Mouse (Mus musculus): Measurements from ENCODE around the gene Hdac4.

Gene Hdac4

DNA sequence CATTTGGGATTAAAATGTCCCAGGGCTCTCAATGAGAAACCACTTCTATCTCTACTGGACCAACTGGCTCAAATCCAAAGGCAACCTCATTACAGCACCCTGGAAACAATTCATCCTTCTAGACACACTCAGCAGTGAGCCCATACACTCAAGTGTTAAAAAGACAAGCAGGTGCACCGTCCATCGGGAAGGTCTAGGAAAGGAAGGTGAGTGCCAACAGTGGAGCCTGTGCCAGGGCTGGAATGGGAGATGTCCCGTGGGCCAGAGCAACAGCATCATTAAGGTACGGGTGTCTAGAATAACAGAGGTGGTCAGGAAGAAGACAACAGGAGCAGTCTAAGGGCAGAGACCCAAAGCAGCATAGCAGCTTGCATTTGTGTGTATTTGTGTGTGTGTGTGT, 173.5 kb downstream of the Hdac4 start:
- DNase-seq (ENCODE audit: low spot score), result no peak

DNA sequence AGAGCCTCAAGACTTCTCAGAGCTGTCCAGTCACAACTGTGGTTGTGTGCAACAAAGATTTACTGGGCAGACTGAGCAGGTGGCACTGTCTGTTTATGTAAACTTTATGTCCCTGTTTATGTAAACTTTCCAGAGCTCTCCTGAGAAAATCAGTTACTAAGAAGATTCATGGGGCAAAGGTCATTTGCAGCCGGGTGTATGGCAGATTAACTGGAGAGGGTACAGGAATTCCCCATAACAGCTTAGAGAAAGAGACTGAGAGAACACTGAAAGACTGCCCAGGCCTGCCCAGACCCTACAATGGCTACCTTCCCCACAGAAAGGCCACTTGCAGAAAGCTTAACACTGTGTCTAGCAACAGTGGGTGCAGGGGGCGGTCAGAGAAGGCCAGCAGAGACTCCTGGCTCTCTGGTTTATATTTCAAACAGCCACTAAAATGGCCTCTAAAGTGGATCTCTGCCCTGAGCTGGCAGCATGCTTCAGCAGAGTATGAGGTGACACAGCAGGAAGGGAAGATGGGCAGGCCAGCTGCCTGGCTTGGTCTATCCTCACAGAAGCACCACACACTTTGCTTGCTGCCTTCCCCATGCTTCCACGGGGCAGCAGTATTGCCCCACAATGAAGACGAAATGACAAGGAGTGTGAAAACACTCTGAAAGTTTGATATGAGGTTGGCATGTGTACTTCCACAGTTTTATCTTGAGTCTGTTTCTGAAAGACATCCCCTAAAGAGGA, 179.4 kb downstream of the Hdac4 start:
- no peak for DNase-seq (ENCODE audit: low spot score)

DNA sequence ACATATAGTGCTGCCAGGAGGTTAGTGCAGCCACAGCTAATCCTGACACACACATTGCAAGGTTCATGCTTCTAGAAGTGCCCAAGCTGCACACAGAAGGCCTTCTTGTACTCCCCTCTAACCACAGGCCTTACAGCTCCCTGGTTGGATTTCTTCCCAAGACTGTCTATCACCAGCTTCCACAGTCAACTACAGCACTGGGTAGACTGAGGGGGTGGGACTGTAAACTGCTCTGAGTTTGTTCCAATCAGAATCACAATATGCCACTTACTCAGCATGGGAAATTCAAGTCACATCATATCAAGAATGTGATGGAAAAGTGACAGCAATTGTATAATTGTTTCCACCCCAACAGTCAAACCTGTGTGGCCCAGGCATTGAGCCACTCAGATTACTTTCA, 180.2 kb downstream of the Hdac4 start:
- DNase-seq (ENCODE audit: low spot score), result no peak

DNA sequence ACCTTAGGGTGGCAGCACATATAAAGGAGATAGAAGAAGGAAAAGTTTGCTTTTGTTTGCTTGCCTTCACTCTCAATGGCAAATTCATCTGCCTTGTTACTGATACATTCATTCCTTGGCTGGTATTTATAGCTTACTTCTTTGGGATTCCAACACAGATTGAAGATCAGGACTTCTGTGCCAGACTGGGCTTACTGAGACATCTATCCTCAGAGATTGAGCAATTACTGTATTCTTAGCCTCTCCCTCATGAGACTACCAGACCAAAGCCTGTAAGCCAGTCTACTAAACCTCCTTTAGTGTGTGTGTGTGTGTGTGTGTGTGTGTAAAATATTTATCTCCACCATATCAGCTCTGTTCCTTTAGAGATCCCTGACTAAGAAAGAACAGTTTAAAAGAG, 181.0 kb downstream of the Hdac4 start:
- no peak for DNase-seq (ENCODE audit: low spot score)

DNA sequence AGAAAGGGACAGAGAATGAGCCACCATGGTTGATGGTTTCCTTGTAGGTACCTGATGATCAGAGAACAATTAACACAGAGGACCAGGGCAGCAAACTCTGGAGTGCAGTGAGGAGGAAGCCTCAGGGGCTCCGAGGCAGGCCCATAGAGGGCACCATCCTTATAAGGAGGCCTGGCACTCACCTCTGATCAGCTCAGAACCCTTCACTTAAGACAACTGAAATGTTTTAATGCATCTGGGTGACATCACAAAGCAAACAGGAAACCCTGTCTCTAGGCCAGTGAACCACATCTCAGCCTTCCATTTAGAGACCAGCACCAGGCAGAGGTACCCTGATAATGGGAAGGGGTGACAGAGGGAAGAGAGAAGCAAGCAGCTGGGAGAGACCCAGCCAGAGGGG, 188.8 kb downstream of the Hdac4 start:
- DNase-seq (ENCODE audit: low spot score), result peak; percentile 44

DNA sequence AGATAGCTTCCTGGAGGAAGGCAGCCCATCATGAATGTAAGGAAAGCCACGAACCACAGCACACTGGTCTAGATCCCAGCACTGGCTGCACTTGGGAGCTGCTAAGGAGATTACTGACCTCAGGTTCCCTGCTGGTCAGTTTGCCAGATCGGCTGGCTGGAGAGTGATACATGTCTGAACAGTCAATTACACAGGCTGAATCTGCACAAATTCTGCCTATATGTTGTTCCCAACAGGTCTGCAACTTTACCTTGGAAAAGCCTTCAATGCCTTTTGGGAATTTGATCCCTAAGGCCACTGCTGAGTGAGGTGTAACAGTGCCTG, 189.9 kb downstream of the Hdac4 start:
- no peak for DNase-seq (ENCODE audit: low spot score)

DNA sequence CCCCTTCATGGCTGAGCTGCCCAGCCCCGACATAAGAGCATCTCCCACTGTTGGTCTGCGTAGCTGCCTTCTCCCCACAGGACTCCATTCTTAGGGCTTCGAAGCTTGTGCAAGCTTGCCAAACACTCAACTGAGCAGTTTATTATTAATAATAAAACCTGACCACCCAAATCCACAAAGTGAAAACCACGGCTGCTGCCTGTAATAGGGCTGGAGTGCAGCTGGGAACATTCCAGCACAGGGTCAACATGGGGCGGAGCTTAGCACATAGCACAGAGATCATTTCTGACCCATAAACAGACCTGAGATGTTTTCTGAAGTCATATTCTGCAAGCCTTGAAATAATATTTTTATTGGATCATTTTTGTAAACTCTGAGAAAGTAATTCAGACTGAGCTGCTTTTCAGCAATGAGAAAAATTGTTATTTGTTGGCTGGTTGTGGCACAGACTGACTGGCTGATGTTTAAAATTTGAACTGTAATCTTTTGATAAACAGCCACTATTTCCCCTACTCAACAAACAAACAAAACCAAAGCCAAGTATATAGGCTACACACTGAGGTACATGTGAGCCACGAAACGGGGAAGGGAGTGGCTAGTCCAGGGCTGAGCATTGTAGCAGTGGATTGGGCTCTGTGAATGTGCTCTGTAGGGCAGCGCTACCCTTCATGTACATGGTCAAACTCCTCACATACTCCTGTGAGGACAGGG, 190.4 kb downstream of the Hdac4 start:
- no peak for DNase-seq (ENCODE audit: low spot score)

DNA sequence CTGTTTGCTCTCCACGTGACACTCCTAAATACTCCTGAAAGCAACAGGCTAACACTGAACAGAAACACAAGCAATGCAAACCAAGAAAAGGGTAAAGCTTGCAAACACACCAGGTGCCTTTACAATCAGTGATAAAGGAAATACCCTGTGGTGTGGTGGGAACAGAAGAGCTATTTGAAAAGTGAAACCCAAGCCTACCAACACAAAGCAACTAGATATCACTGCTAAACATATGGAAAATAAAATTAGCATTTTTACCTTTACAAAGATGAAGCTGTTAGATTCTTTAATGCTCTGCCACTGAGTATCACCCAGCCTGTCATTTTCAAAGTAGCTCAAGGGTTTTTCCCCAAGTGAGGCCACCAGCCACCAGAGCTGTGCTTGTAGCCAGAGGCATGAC, 191.4 kb downstream of the Hdac4 start:
- no peak for DNase-seq (ENCODE audit: low spot score)

DNA sequence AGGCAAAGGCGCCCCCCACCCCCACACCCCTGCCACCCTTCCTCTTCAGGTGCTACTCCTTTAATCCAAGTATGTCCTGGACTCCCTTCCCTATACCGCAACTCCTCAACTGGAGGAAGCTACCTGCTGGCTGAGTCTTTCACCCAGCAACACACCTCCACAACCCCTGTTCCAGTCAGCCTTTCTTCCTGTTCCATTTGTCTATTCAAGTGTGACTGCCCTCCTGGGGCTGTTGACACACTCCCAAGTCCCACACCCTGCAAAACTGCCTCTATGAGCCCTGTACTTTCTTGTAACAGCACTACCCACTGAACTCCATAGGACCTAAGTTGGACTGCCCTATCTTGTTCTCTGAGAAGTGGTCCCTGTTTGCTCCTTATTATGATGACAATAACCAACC, 195.3 kb downstream of the Hdac4 start:
- DNase-seq (ENCODE audit: low spot score), result no peak

DNA sequence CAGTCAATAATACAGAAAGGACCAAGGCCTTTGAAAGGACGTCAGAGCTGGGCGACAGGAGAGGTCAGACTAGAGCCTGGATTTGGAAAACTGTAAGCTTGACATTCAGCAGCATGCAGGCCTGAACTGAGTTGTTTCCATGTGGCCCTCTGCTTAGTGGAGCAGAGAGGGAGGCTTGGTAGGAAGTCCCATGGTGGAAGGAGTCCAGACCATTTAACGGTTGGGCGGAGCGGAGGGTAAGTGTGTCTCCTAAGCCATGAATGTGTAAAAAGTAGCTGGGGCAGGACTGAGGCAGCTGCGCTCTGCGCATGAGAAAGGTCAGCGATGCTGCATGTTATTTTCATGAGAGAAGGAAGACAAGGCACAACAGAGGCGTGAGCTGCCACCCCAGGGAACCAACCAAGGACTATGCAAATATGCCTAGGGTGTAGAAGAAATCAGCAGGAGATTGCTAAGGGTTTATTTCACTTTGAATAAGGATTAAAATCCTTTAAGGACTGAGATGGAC, 201.8 kb downstream of the Hdac4 start:
- DNase-seq (ENCODE audit: low spot score), result no peak

DNA sequence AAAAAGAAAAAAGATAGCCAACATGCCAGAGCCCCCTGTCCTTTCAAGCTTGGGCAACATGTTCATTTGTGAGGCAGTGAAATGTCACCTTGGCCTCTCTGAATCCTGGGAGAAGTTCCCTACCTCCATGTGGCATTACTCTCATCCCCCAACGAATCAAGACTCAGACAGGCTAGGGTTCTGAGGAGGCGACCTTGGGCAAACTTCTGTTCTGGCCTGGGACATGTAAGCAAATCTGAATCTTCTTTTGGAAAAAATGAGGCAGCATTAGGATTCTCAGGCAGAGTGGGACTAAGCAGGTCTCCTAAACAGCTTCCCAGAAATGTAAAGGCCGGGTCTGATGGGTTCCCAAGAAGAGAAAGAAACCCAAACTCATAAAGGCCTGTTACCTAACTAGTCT, 202.8 kb downstream of the Hdac4 start:
- no peak for DNase-seq (ENCODE audit: low spot score)

DNA sequence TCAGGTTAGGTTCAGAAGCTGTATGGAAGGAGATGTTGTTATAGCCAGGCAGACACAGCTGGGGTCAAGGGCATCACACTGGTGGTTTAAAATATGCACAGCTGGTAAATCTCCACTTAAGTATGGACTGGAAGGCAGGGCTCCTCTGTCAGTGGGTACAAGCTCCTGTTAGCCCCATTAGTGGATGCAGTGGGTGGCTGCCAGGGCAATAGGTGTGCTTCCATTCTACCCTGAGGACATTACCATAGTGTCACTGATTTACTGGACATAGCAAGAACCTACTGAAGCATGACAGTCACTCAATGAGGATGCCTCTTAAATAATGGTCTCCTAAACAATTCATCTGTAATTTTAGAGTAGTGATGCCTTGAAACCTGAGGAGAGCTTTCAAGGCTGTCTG, 203.9 kb downstream of the Hdac4 start:
- no peak for DNase-seq (ENCODE audit: low spot score)

DNA sequence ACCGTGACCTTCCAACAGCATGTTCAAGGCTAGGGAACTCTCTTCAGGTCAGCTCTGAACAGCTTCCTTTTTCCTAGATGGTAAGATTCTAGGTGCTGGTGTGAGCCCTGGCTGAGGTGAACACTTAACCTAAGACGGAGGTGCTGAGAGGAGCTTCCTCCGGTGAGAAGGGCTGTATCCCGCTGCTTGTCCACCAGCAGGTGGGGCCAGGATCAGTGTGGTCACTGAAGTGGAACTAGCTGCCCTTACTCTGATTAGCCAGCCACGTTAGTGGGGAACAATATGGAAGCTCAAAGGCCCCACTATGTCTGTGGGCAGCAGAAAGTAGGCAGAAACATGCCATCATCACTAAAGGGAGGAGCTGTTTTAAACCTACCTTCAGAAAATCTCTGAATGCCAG, 204.6 kb downstream of the Hdac4 start:
- DNase-seq (ENCODE audit: low spot score), result no peak

DNA sequence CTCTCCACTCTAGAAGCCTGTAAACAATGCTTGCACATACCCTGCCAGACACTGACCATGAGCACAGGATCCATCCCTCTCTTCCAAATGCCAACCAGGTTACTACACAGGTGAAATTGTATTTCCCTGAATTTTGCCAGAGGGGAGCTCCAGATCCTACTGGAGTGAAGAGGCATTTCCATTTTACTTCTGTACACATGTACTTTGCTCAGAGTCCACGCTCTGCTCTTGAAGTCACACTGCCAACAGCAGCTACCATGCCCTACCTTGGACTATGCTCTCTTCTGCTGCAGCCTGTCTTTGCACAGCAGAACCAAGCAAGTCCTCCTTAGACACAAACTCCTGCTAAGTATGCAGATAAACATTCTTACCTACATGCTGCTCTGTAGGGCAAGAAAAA, 206.6 kb downstream of the Hdac4 start:
- DNase-seq (ENCODE audit: low spot score), result no peak

DNA sequence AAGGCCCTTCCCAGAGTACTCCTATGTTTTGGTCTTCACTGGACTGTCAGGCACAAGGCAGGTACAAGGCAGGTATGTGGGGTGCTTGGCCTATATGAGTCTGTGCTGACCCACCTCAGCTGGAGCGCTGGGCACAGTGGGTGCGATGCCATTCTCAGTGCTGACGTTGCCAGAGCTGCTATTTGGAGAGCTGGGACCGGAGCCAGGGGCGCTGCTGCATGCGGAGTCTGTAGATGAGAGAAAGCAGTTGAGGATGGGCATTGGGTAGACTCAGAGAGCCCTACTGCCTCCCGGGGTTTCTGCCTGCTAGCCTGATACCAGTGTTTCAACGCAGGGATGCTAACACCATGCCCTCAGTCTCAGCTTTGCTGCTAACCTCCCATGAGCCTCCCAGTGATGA, 208.1 kb downstream of the Hdac4 start:
- no peak for DNase-seq (ENCODE audit: low spot score)

DNA sequence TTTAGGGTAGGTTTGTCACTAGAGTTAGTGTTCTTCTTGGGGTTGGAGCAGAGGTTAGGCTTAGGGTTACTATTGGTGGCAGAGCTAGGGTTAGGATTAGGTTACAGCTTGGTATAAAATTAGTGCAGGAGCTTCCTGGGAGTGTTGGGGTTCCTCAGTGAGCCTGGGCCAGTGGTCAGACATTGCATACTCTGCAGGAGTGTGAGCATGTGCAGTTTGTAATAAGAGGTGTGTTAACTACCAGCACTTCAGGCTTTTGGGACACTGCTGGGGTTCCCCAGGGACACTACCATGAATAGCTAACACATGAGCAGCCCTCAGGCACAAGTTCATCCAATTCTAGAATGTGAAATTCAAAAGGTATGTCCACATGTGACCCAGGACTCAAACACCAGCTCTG, 209.7 kb downstream of the Hdac4 start:
- no peak for DNase-seq (ENCODE audit: low spot score)

DNA sequence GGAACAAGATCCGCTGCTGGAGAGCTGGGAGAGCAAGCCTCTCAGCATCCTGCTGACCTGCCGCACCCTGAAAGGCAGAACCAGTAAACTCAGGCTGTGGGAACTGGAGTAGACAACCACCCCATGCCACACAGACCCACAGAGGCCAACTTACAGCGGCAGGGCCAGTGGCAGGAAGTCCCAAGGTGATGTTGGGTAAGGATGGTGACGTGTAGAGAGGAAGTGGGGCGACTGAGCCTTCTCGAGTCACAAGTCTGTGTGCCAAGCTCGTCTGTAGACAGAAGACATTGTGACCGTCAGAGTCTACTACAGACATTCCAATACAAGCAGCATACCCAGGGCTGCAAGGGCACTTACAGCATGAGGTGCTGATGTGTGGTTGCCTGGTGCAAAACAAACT, 211.0 kb downstream of the Hdac4 start:
- DNase-seq (ENCODE audit: low spot score), result peak; percentile 60

DNA sequence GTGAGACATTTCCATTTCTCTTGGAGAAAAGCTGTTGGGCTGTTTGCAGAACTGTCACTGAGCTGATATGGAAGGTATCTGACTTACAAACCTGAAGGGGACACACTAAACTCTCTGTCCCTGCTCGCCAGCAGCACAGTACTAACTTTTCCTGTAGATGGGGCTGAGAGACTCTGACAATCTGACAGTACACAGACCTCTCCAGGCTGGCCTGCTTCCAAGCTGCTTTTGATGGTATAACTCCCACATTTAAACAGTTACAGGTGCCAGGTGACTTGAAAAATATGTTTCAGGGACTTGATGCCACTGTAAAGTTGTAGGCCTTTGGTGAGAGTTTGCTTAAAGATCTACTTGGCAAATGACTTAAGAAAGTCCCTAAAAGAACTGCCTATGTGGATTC, 214.1 kb downstream of the Hdac4 start:
- DNase-seq (ENCODE audit: low spot score), result no peak

DNA sequence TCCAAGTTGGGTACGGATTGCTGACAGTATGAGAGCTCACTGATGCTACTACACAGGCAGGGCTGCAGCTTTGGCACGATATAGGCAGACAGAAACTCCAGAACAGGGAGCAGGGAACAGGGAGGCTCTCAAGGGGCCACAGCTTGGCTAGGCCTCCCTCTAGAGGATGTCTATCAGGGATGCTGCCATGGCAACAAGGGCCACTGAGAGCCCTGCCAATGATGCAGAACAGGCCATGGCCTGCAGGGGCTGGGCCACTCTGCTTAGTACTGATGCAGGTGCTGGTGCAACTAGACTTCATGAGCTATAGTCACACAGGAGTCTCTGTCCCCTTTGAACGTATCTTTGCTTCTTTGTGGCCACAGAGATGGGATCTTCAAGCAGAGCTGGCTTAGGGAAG, 217.1 kb downstream of the Hdac4 start:
- no peak for DNase-seq (ENCODE audit: low spot score)

DNA sequence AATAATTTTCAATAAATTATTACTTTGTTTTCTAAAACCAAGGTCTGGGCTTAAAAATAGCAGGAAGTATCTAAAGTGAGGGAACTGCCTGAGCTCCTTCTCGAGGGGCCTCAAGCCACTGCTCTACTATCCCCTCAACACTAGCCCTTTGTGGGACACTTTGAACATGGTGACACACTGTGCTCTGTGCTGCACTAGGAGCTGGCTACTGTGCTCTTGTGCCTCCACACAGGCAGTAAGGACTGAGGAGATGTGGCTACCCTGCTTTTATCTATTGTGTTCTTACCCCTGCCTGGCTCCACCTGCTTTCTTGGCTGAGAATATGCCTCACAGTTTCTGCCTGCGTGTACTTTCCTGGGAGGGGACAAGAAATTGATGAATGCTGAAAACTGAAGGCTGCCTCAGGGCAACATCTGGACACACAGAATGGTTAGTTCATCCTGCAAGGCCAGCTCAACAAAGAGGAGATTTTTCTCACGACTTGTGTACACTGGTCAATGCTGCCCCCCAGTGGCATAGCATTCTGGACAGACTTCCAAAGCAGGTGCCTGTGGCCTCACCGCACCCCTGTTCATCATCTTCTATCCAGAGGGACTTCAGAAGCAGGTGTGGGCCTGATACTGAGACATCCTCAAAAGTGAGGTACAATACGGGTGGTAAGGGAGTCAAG, 226.7 kb downstream of the Hdac4 start:
- no peak for DNase-seq (ENCODE audit: low spot score)

DNA sequence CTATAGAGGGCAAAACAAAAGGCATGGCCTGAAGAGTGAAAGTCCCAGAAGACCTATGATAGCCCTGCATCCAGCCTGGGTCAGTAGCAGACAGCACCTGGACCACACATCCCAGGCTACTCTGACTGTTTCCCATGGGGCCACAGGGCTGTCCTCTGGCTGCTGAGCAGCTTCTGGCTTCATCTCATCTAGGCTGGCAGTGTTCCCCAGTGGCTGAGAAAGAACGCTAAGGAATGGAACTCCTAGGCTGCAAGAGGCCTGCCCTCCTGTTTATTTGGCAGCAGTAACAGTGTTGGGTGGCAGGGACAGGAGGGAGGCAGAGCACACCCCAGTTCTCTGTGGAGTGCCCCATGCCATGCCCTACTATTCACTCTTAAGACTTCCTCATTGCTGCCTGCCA, 228.5 kb downstream of the Hdac4 start:
- no peak for DNase-seq (ENCODE audit: low spot score)

DNA sequence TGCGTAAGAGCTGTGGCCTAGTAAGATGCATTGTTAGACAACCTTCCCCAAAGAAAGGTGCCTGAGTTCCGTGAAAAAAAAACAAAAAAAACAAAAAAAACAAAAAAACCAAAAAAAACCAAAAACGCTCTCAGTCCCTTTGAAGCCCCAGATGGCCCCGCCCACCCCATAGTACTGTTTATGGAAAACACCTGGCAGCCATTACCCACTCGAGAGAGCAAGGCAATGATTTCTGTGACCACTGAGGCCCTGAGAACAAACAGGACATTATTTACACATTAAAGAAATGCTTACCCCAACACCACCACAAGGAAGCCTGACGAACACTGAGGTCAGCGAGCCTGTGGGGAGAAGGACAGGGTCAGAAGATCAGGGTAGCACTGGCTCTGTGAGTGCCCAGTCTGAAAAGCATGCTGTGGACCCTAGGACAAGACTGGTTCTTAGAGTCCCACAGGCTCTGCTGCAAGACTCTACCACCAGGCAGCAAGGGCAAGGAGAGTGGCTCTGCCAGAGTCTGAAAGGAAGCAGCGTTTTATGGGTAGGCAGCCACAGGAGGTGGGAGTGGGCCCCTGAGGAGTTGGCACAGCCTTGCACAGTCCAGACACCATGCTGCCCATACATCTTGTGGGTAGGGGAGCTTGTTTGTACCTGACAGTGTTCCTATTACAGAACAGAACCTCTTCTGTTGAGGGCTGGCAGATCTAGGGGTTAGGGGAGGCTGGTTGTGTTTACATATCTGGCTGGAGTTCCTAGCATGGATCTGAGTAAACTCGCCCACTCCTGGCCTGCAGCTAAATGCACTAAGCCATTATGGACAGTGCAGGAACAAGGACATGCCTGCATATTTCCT, 230.8 kb downstream of the Hdac4 start:
- DNase-seq (ENCODE audit: low spot score), result no peak
